Mouse (Mus musculus) midbrain, embryonic 11.5 days (tissue): ENCODE measurements at regions not wholly inside any gene's neighbourhood (a gene's known extent, or its start where the extent isn't known, plus 50 kb on each side); places are given as distances from the start of the nearest gene placed in this dataset.
"Not testable (repeated sequence)": the region's sequence is repeated elsewhere in the genome, so short reads cannot be mapped to it uniquely, and the experiment has no call there.

Source experiments
- ATAC-seq: fragments of 200-750 bp; cut with Nextera tagmentation; 2 replicates; pipeline ENCODE4 v1.8.0; 2017; ENCODE audit warnings: moderate TSS enrichment, moderate library complexity; ENCODE audit not compliant: low FRiP score
- DNase-seq: peaks from one replicate; pipeline ENCODE4 v3.0.0; 2015; ENCODE audit warnings: low spot score; ENCODE audit errors: missing footprints
- H3K27ac ChIP-seq: fragments of 300-500 bp; sonication (generic); 2 replicates; pipeline ENCODE4 v1.5.1; 2014; ENCODE audit warnings: low read depth, low read length
- H3K27me3 ChIP-seq: fragments of 300-500 bp; sonication (generic); 2 replicates; pipeline ENCODE4 v1.6.1; 2014; ENCODE audit warnings: mild to moderate bottlenecking, low read length, moderate library complexity, mixed read lengths; ENCODE audit not compliant: control insufficient read depth, insufficient read depth
- H3K36me3 ChIP-seq: fragments of 300-500 bp; sonication (generic); 2 replicates; pipeline ENCODE4 v1.6.1; 2014; ENCODE audit warnings: mild to moderate bottlenecking, low read length, moderate library complexity, mixed read lengths; ENCODE audit not compliant: control insufficient read depth, insufficient read depth
- H3K4me1 ChIP-seq: fragments of 300-500 bp; sonication (generic); 2 replicates; pipeline ENCODE4 v1.6.1; 2014; ENCODE audit warnings: low read length; ENCODE audit not compliant: control insufficient read depth, insufficient read depth
- H3K4me2 ChIP-seq: fragments of 300-500 bp; sonication (generic); 2 replicates; pipeline ENCODE4 v1.6.1; 2014; ENCODE audit warnings: mild to moderate bottlenecking, moderate library complexity
- H3K4me3 ChIP-seq: fragments of 300-500 bp; sonication (generic); 2 replicates; pipeline ENCODE4 v1.5.1; 2014; ENCODE audit warnings: low read depth, low read length
- H3K9ac ChIP-seq: fragments of 300-500 bp; sonication (generic); 2 replicates; pipeline ENCODE4 v1.6.1; 2014; ENCODE audit warnings: low read length
- H3K9me3 ChIP-seq: fragments of 300-500 bp; sonication (generic); 2 replicates; pipeline ENCODE4 v1.6.1; 2016; ENCODE audit warnings: low read length; ENCODE audit not compliant: control insufficient read depth
- WGBS: fragments of 180-500 bp; shearing (Covaris S2); extraction: QIAGEN DNeasy Blood & Tissue Kit; methylation state at CpG from one replicate; pipeline ENCODE4 v1.1.7; 2014; 5-methylcytosine and 5-hydroxymethylcytosine counted together

GRCm38 (mm10) chr6:67954570-67954969 lies 419.0 kb upstream of the Tacstd2 start:
- H3K36me3 ChIP-seq, DNase-seq, H3K9ac ChIP-seq, H3K4me1 ChIP-seq, H3K9me3 ChIP-seq, H3K27me3 ChIP-seq, H3K27ac ChIP-seq, H3K4me3 ChIP-seq, H3K4me2 ChIP-seq: not testable (repeated sequence)
- peak; percentile 38; the same call in 1 of the 2 replicates for ATAC-seq

- not testable (repeated sequence) for H3K27me3 ChIP-seq, H3K4me3 ChIP-seq, H3K36me3 ChIP-seq, DNase-seq, ATAC-seq, H3K9me3 ChIP-seq, H3K27ac ChIP-seq, H3K9ac ChIP-seq, H3K4me1 ChIP-seq, H3K4me2 ChIP-seq
- 51% methylated on average over 8 of the region's 8 CpGs for WGBS
These were observed 395.9 kb upstream of the Tacstd2 start for GRCm38 (mm10) chr6:67931499-67931898.

- H3K4me1 ChIP-seq: no peaks in the 10 kb centered on the region
These were observed 386.9 kb upstream of the Tacstd2 start for GRCm38 (mm10) chr6:67922537-67922936.

GRCm38 (mm10) chr6:67913903-67914302 lies 378.3 kb upstream of the Tacstd2 start:
- no peak overlapping the region for H3K9ac ChIP-seq
- H3K4me3 ChIP-seq: no peak overlapping the region
- no peaks in the 10 kb centered on the region for H3K27me3 ChIP-seq
- ATAC-seq (no peak), DNase-seq (no peak)
- no peaks in the 10 kb centered on the region for H3K9me3 ChIP-seq
- 70% methylated on average over 2 of the region's 2 CpGs for WGBS
- H3K4me1 ChIP-seq: no peaks in the 10 kb centered on the region
- no peak overlapping the region for H3K27ac ChIP-seq
- H3K36me3 ChIP-seq: no peaks in the 10 kb centered on the region
- H3K4me2 ChIP-seq: no peak overlapping the region

More at GRCm38 (mm10) chr6:67922537-67922936, 386.9 kb upstream of the Tacstd2 start:
- no peak overlapping the region for H3K9ac ChIP-seq
- no peaks in the 10 kb centered on the region for H3K36me3 ChIP-seq
- no peak for ATAC-seq
- no peak for DNase-seq
- H3K9me3 ChIP-seq: no peaks in the 10 kb centered on the region
- H3K27me3 ChIP-seq: no peaks in the 10 kb centered on the region
- no peak overlapping the region for H3K27ac ChIP-seq
- no peak overlapping the region for H3K4me3 ChIP-seq
- no peak overlapping the region for H3K4me2 ChIP-seq

GRCm38 (mm10) chr6:67913309-67913708 lies 377.7 kb upstream of the Tacstd2 start:
- no peak overlapping the region for H3K27ac ChIP-seq
- DNase-seq: no peak
- H3K9me3 ChIP-seq: no peaks in the 10 kb centered on the region
- 82% methylated on average over 3 of the region's 3 CpGs for WGBS
- no peak for ATAC-seq
- no peaks in the 10 kb centered on the region for H3K36me3 ChIP-seq
- H3K4me1 ChIP-seq: no peaks in the 10 kb centered on the region
- H3K9ac ChIP-seq: no peak overlapping the region
- no peak overlapping the region for H3K4me2 ChIP-seq
- no peaks in the 10 kb centered on the region for H3K27me3 ChIP-seq
- no peak overlapping the region for H3K4me3 ChIP-seq

GRCm38 (mm10) chr6:67896495-67896894 lies 360.9 kb upstream of the Tacstd2 start:
- Histone ChIP-seq H3K9me3 (no peaks in the 10 kb centered on the region), H3K9ac (no peak overlapping the region), H3K4me3 (no peak overlapping the region), H3K36me3 (no peaks in the 10 kb centered on the region), H3K4me1 (no peaks in the 10 kb centered on the region), H3K27ac (no peak overlapping the region), H3K4me2 (no peak overlapping the region), H3K27me3 (no peaks in the 10 kb centered on the region)
- DNase-seq (no peak), ATAC-seq (no peak)
- 79% methylated on average over 3 of the region's 3 CpGs for WGBS

- Histone ChIP-seq H3K9ac (no peak overlapping the region), H3K27ac (no peak overlapping the region), H3K9me3 (no peaks in the 10 kb centered on the region), H3K36me3 (no peaks in the 10 kb centered on the region), H3K4me3 (no peak overlapping the region), H3K4me2 (no peak overlapping the region), H3K4me1 (no peaks in the 10 kb centered on the region), H3K27me3 (no peaks in the 10 kb centered on the region)
- no peak for ATAC-seq
- 91% methylated on average over 2 of the region's 2 CpGs for WGBS
- DNase-seq: no peak
These were observed 360.3 kb upstream of the Tacstd2 start for GRCm38 (mm10) chr6:67895858-67896257.

GRCm38 (mm10) chr6:67887586-67887985 lies 352.0 kb upstream of the Tacstd2 start:
- no peak overlapping the region for H3K9ac ChIP-seq
- no peak overlapping the region for H3K4me3 ChIP-seq
- H3K4me2 ChIP-seq: no peak overlapping the region
- H3K9me3 ChIP-seq: no peaks in the 10 kb centered on the region
- no peak overlapping the region for H3K27ac ChIP-seq
- WGBS: 34% methylated on average over 2 of the region's 2 CpGs
- DNase-seq (no peak), ATAC-seq (no peak)
- no peaks in the 10 kb centered on the region for H3K27me3 ChIP-seq
- no peaks in the 10 kb centered on the region for H3K4me1 ChIP-seq
- no peaks in the 10 kb centered on the region for H3K36me3 ChIP-seq

- no peak overlapping the region for H3K4me3 ChIP-seq
- WGBS: 89% methylated on average over 5 of the region's 5 CpGs
- H3K9me3 ChIP-seq: no peaks in the 10 kb centered on the region
- no peak overlapping the region for H3K27ac ChIP-seq
- DNase-seq (no peak), ATAC-seq (no peak)
- no peaks in the 10 kb centered on the region for H3K36me3 ChIP-seq
- H3K27me3 ChIP-seq: no peaks in the 10 kb centered on the region
- no peak overlapping the region for H3K4me2 ChIP-seq
- no peaks in the 10 kb centered on the region for H3K4me1 ChIP-seq
- H3K9ac ChIP-seq: no peak overlapping the region
These were observed 349.3 kb upstream of the Tacstd2 start for GRCm38 (mm10) chr6:67884893-67885292.

GRCm38 (mm10) chr6:67881476-67881875 lies 345.9 kb upstream of the Tacstd2 start:
- H3K27me3 ChIP-seq, H3K4me1 ChIP-seq, ATAC-seq, H3K9me3 ChIP-seq, H3K27ac ChIP-seq, DNase-seq, H3K4me3 ChIP-seq, H3K9ac ChIP-seq, H3K4me2 ChIP-seq, H3K36me3 ChIP-seq: not testable (repeated sequence)
- 89% methylated on average over 4 of the region's 5 CpGs for WGBS
